Mouse (Mus musculus): Measurements from ENCODE around the gene Sec24a. TPM values are rescaled to one million over a fixed set of nuclear protein-coding genes. Genes with fewer than 3 reads are reported as not detected.

Sec24a gene
- polyA plus RNA-seq, 1 experiment = 25.8 TPM

- TF ChIP-seq GATA1 (IDR thresholded peaks at IDR 0.05; ENCODE audit: low read length) = no peak
Measured at GRCm38 (mm10) chr11:51645293-51645692, 118.1 kb downstream of the Sec24a start.

DNA sequence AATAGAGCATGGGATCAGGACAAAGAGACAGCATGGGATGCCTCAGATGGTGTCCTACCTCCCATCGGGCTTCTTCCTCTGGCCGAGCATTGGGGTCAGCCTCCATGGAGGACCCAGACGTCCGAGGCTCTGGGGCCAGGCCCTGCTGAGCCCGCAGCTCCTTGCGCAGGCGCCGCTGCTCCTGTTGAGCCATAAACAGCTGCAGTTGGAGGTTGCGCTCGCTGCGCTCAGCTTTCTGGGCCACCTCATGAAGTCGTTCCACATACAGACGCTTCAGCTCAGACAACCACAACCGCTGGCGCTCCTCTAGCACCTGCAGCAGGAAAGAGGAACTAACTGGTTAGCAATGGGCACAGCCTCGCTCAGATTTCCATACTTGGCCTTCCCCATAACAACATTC, 119.2 kb downstream of the Sec24a start:
- no peak for TF ChIP-seq GATA1 (IDR thresholded peaks at IDR 0.05; ENCODE audit: low read length)

- TF ChIP-seq GATA1 (IDR thresholded peaks at IDR 0.05; ENCODE audit: low read length) = no peak
Measured at GRCm38 (mm10) chr11:51643761-51644160, 119.7 kb downstream of the Sec24a start.

GRCm38 (mm10) chr11:51643202-51643601, 120.2 kb downstream of the Sec24a start:
- TF ChIP-seq GATA1 (IDR thresholded peaks at IDR 0.05; ENCODE audit: low read length) = no peak

Other genes starting within 250 kb of the Sec24a start
- gene Phykpl, start 178.9 kb downstream of the Sec24a start, polyA plus RNA-seq (2012) = 22.2 and 23.7 TPM in 2 replicates
- gene Hnrnpab, start 156.8 kb downstream of the Sec24a start, polyA plus RNA-seq (2012) = 1,127 and 1,514 TPM in 2 replicates
- 247 and 258 TPM in 2 replicates for gene Nhp2, start 143.9 kb downstream of the Sec24a start, polyA plus RNA-seq (2012)
- 20.4 and 25.3 TPM in 2 replicates for gene Rmnd5b, start 127.7 kb downstream of the Sec24a start, polyA plus RNA-seq (2012)
- gene N4bp3, start 112.8 kb downstream of the Sec24a start, polyA plus RNA-seq (2012) = 0.11 and 0.12 TPM in 2 replicates
- not detected in 2 replicates for gene D930048N14Rik, start 112.7 kb downstream of the Sec24a start, polyA plus RNA-seq (2012)
- 2.0 and 2.6 TPM in 2 replicates for gene 0610009B22Rik, start 74.8 kb downstream of the Sec24a start, polyA plus RNA-seq (2012)
- 4.3 and 4.6 TPM in 2 replicates for gene Sar1b, start 53 bp upstream of the Sec24a start, polyA plus RNA-seq (2012)
- 15.6 and 16.7 TPM in 2 replicates for gene Jade2, start 94.0 kb upstream of the Sec24a start, polyA plus RNA-seq (2012)
- gene Cdkn2aipnl, start 204.0 kb upstream of the Sec24a start, polyA plus RNA-seq (2012) = 53.5 and 65.0 TPM in 2 replicates
- gene Ube2b, start 237.1 kb upstream of the Sec24a start, polyA plus RNA-seq (2012) = 106 and 146 TPM in 2 replicates
- gene Cdkl3, start 240.6 kb upstream of the Sec24a start, polyA plus RNA-seq (2012) = 1.0 and 1.5 TPM in 2 replicates